Mouse (Mus musculus) CH12.LX (cell line): ENCODE data around the gene Cnksr1. TPM values are rescaled to one million over a fixed set of nuclear protein-coding genes. Genes with fewer than 3 reads are reported as not detected.

Experiments
- DNase-seq: peaks from one replicate; pipeline ENCODE4 v3.0.0-alpha.2; 2013; ENCODE audit errors: extremely low read depth
- H3K27ac ChIP-seq: 2 replicates; pipeline ENCODE4 v1.5.1; 2012; ENCODE audit warnings: low read depth, mild to moderate bottlenecking, control low read depth, moderate library complexity; ENCODE audit not compliant: insufficient read depth
- H3K27me3 ChIP-seq: replicated peaks from 2 replicates; pipeline ENCODE3; 2012; ENCODE audit warnings: inconsistent platforms
- H3K36me3 ChIP-seq, 2 experiments: replicated peaks in 1 of 2; 2 replicates each; pipeline versions ENCODE3 to v1.6.1; 2012; ENCODE audit warnings: inconsistent platforms in 1 of 2, low read length in 1 of 2, mild to moderate bottlenecking in 1 of 2, mixed read lengths in 1 of 2, moderate library complexity in 1 of 2; ENCODE audit not compliant: control insufficient read depth in 1 of 2, insufficient read depth in 1 of 2
- H3K4me1 ChIP-seq, 2 experiments: 2 replicates each; pipeline ENCODE4 v1.6.1; 2012; ENCODE audit warnings: inconsistent platforms in 1 of 2, moderate library complexity in 1 of 2; ENCODE audit not compliant: insufficient read depth in 2 of 2, control insufficient read depth in 1 of 2
- H3K4me2 ChIP-seq: 2 replicates; pipeline ENCODE4 v1.6.1; 2012; ENCODE audit warnings: low read depth, mild to moderate bottlenecking, control low read depth; ENCODE audit not compliant: poor library complexity, insufficient read depth, severe bottlenecking
- H3K4me3 ChIP-seq, 3 experiments: fragments of 150-350 bp in 1 of 3; sonication (generic) in 1 of 3; replicated peaks in 1 of 3; 2 replicates each; pipeline versions ENCODE3 to v1.5.1; 2011 to 2012; ENCODE audit warnings: low read depth in 2 of 3, low read length in 2 of 3, mild to moderate bottlenecking in 2 of 3, moderate library complexity in 2 of 3, control low read depth in 1 of 3, improper control_type of control experiment in 1 of 3, inconsistent platforms in 1 of 3, mixed read lengths in 1 of 3; ENCODE audit not compliant: poor library complexity in 1 of 3
- H3K79me2 ChIP-seq: replicated peaks from 2 replicates; pipeline ENCODE4 v1.6.1; 2012; ENCODE audit warnings: mild to moderate bottlenecking, moderate library complexity; ENCODE audit not compliant: control insufficient read depth, poor library complexity, insufficient read depth, severe bottlenecking; ENCODE audit errors: extremely low read depth
- H3K9ac ChIP-seq: 2 replicates; pipeline ENCODE4 v1.6.1; 2012; ENCODE audit warnings: low read depth, mild to moderate bottlenecking, control low read depth, moderate library complexity; ENCODE audit not compliant: insufficient read depth
- H3K9me3 ChIP-seq: replicated peaks from 2 replicates; pipeline ENCODE3; 2012; ENCODE audit warnings: low read length, inconsistent platforms, mixed read lengths
- BHLHE40 ChIP-seq: IDR thresholded peaks from 2 replicates; pipeline ENCODE4 v1.6.1; 2011; ENCODE audit warnings: mild to moderate bottlenecking, low read depth, low read length, improper control_type of control experiment
- CHD1 ChIP-seq: IDR thresholded peaks from 2 replicates; pipeline ENCODE4 v1.6.1; 2012; ENCODE audit warnings: low read depth, low read length, improper control_type of control experiment, inconsistent platforms
- ELF1 ChIP-seq: IDR thresholded peaks from 2 replicates; pipeline ENCODE4 v1.6.1; 2014; ENCODE audit warnings: low read depth, mild to moderate bottlenecking, inconsistent platforms, low read length, improper control_type of control experiment
- EP300 ChIP-seq: IDR thresholded peaks from 2 replicates; pipeline ENCODE4 v1.6.1; 2011; ENCODE audit warnings: low read length, improper control_type of control experiment
- ETS1 ChIP-seq: conservative IDR thresholded peaks from 2 replicates; pipeline ENCODE4 v1.6.1; 2012; ENCODE audit warnings: low read depth, mild to moderate bottlenecking, inconsistent platforms, low read length, improper control_type of control experiment, moderate library complexity
- GABPA ChIP-seq: IDR thresholded peaks from 2 replicates; pipeline ENCODE4 v1.6.1; 2012; ENCODE audit warnings: low read depth, low read length, improper control_type of control experiment, inconsistent platforms; ENCODE audit not compliant: insufficient replicate concordance
- IRF4 ChIP-seq: IDR thresholded peaks from 2 replicates; pipeline ENCODE4 v1.6.1; 2014; ENCODE audit warnings: low read depth, mild to moderate bottlenecking, inconsistent platforms, low read length, improper control_type of control experiment
- JUND ChIP-seq: conservative IDR thresholded peaks from 2 replicates; pipeline ENCODE4 v1.6.1; 2011; ENCODE audit warnings: low read depth, low read length, improper control_type of control experiment
- MAFK ChIP-seq: IDR thresholded peaks from 2 replicates; pipeline ENCODE4 v1.6.1; 2011; ENCODE audit warnings: low read length, improper control_type of control experiment; ENCODE audit not compliant: insufficient replicate concordance
- MAX ChIP-seq: IDR thresholded peaks from 2 replicates; pipeline ENCODE4 v1.6.1; 2011; ENCODE audit warnings: low read length, improper control_type of control experiment
- MAZ ChIP-seq: IDR thresholded peaks from 2 replicates; pipeline ENCODE4 v1.6.1; 2012; ENCODE audit warnings: low read depth, mild to moderate bottlenecking, inconsistent platforms, low read length, improper control_type of control experiment, moderate library complexity
- MEF2A ChIP-seq: IDR thresholded peaks from 2 replicates; pipeline ENCODE4 v1.6.1; 2014; ENCODE audit warnings: low read depth, mild to moderate bottlenecking, inconsistent platforms, low read length, improper control_type of control experiment, borderline replicate concordance
- MXI1 ChIP-seq: IDR thresholded peaks from 2 replicates; pipeline ENCODE4 v1.6.1; 2011; ENCODE audit warnings: mild to moderate bottlenecking, low read depth, low read length, improper control_type of control experiment
- MYC ChIP-seq: IDR thresholded peaks from 2 replicates; pipeline ENCODE4 v1.6.1; 2011; ENCODE audit warnings: low read depth, mild to moderate bottlenecking, improper control_type of control experiment, low read length
- NRF1 ChIP-seq: IDR thresholded peaks from 2 replicates; pipeline ENCODE4 v1.6.1; 2014; ENCODE audit warnings: low read depth, mild to moderate bottlenecking, inconsistent platforms, low read length, improper control_type of control experiment, moderate library complexity
- POLR2A ChIP-seq: IDR thresholded peaks from 2 replicates; pipeline ENCODE4 v1.6.1; 2011; ENCODE audit warnings: low read depth, mild to moderate bottlenecking, improper control_type of control experiment, low read length
- RAD21 ChIP-seq: IDR thresholded peaks from 2 replicates; pipeline ENCODE4 v1.6.1; 2011; ENCODE audit warnings: low read depth, mild to moderate bottlenecking, low read length, improper control_type of control experiment, moderate library complexity
- TBP ChIP-seq: conservative IDR thresholded peaks from 2 replicates; pipeline ENCODE4 v1.6.1; 2011; ENCODE audit warnings: low read depth, low read length, improper control_type of control experiment
- UBTF ChIP-seq: IDR thresholded peaks from 2 replicates; pipeline ENCODE4 v1.6.1; 2012; ENCODE audit warnings: low read depth, mild to moderate bottlenecking, inconsistent platforms, low read length, improper control_type of control experiment, moderate library complexity
- USF1 ChIP-seq: IDR thresholded peaks from 2 replicates; pipeline ENCODE4 v1.6.1; 2014; ENCODE audit warnings: low read depth, mild to moderate bottlenecking, inconsistent platforms, low read length, improper control_type of control experiment
- USF2 ChIP-seq: conservative IDR thresholded peaks from 2 replicates; pipeline ENCODE4 v1.6.1; 2011; ENCODE audit warnings: low read depth, low read length, improper control_type of control experiment
- dilution Hi-C: fragments of 300-500 bp; cut with MboI; formaldehyde crosslinking; loops from 2 replicates; pipeline ENCODE4 v1.14.3; 2020; ENCODE audit warnings: low sequenced_read_pairs; ENCODE audit not compliant: extremely low pct_unique_long_range_greater_than_20kb, extremely low pct_ligation_motif_present
- in situ Hi-C: fragments of 300-500 bp; cut with MboI; formaldehyde crosslinking; loops from 3 replicates; pipeline ENCODE4 v1.14.3; 2019; ENCODE audit warnings: low sequenced_read_pairs, low pct_ligation_motif_present, low pct_unique_long_range_greater_than_20kb, mixed read lengths
- polyA plus RNA-seq: library from polyadenylated mRNA; unstranded; fragments of >175 nt; gene quantifications from 2 replicates; pipeline ENCODE4 v1.2.1, GENCODE M21; 2012; ENCODE audit warnings: low read depth; ENCODE audit not compliant: insufficient read length
- total RNA-seq, 2 experiments: library from RNA; depleted of rRNA; stranded (reverse); fragments of 300-350 nt in 1 of 2; fragments of >200 nt in 1 of 2; gene quantifications; 2 replicates each; pipeline ENCODE4 v1.2.3; 2012 to 2014

Cnksr1 gene
- total and polyA plus RNA-seq, 3 experiments: 0.13 to 0.16 TPM; not detected in 1

- Histone ChIP-seq H3K4me1 (peaks cover 3 to 11% of the 10 kb centered on the region in 2 experiments; a peak in 3 of 4 replicates), H3K27me3 (no peaks in the 10 kb centered on the region), H3K9ac (peak overlapping the region; percentile 52), H3K79me2 (no peaks in the 10 kb centered on the region), H3K9me3 (no peaks in the 10 kb centered on the region), H3K4me2 (peak overlapping the region; percentile 67), H3K27ac (no peak overlapping the region), H3K36me3 (peaks cover 10 to 20% of the 10 kb centered on the region in 2 experiments), H3K4me3 (peak overlapping the region; percentile 33 to 44 (median 38))
- dilution Hi-C loops: no loop called here
- peak; percentile 15 for DNase-seq
- TF ChIP-seq MEF2A: no peak; the same call in 1 of the 2 replicates
- no peak for TF ChIP-seq NRF1
- TF ChIP-seq POLR2A: no peak
- no peak for TF ChIP-seq MAFK
- 0 out of 2 replicates have a peak, but pooled peaks have one; percentile 15 for TF ChIP-seq IRF4
- in situ Hi-C loops: loop anchor here (25.0 kb wide), 1 partner anchor 214 kb away; the partner anchor contains the start of gene Paqr7
Observed at GRCm38 (mm10) chr4:134272731-134273416, 34.7 kb upstream of the Cnksr1 start.

- Histone ChIP-seq H3K4me3 (no peak overlapping the region), H3K27ac (no peak overlapping the region)
- TF ChIP-seq MYC (no peak), USF1 (no peak), UBTF (no peak), MXI1 (no peak), GABPA (no peak), CHD1 (no peak), TBP (no peak), EP300 (no peak), MAX (no peak), BHLHE40 (no peak), MAZ (no peak), JUND (no peak), USF2 (no peak), ELF1 (no peak), RAD21 (no peak), ETS1 (no peak)
- TF ChIP-seq, all 38 proteins: peak for 0
- Histone ChIP-seq H3K36me3 (peaks cover 5 to 11% of the 10 kb centered on the region in 2 experiments), H3K79me2 (no peaks in the 10 kb centered on the region), H3K9ac (no peak overlapping the region), H3K4me1 (peaks cover 3 to 11% of the 10 kb centered on the region in 2 experiments; a peak in 3 of 4 replicates), H3K4me2 (no peak overlapping the region), H3K9me3 (no peaks in the 10 kb centered on the region), H3K27me3 (no peaks in the 10 kb centered on the region)
- in situ Hi-C loops (loop anchor here (25.0 kb wide), 1 partner anchor 215 kb away; the partner anchor contains the start of gene Paqr7), dilution Hi-C loops (no loop called here)
- DNase-seq: no peak
Observed at GRCm38 (mm10) chr4:134271979-134272378, 33.8 kb upstream of the Cnksr1 start.
